Mouse (Mus musculus): ENCODE measurements at regions not wholly inside any gene's neighbourhood (a gene's known extent, or its start where the extent isn't known, plus 50 kb on each side); places are given as distances from the start of the nearest gene placed in this dataset.

- no peak for DNase-seq (ENCODE audit: low spot score in 2 of 2)
Measured at GRCm38 (mm10) chr12:92152922-92153235, 303.9 kb upstream of the Sel1l start.

DNA sequence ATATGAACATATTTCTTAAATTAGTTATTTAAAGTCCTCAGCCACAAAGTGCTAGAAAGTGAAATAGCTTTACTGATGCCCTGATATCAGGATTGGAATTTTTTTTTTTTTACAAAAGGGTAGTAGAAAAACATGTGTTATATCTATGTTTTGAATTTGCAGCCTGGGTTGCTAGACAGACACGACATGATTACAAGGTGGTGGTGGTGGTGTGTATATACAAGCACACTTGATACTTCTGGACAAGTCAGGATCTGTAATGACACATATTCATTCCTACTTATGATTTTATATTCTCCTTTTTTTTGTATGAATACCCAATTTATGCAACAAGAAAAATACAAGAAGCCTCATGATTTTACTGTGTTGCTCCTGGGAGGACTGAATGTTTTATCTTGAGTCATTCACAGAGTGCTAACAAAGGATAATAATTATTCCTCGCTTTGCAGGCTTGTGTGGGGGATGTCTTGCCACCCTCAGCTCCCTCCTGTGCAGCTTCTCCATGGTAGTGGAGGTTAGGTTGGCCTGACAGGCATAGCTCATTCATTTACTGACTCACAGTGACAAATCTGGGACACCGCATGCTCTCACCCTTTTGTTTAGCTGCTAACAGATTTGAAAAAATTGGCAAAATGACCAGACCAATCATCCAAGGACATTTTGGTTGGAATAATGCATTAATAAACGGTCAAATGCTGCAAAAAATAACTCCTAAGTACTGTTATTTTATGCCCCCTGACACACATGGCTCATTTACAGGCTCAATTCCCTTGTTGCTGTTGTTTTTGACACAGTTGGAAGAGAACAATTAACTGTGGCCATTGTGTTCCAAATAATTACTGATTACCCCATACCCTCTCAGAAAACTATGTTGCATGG is 303.3 kb upstream of the Sel1l start:
- DNase-seq (ENCODE audit: low spot score in 2 of 2), result no peak

DNA sequence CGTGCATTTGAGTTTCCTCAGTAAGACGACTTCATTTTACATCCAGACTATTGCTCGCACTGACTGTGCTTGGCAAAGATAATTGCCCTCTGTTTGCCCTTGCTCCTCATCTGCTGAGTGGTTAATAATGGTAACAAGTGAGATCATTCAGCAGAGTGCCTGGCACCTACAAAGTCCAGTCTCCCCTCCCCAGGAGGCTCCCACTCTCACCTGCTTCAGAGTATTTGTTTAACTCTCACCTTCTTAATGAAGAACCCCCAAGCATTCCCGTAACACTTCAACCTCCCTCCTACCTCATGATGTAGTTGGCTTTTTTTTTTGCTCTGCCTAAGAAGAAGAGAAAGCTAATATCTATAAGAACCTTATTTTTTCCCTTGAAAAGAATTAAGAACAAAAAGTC is 288.6 kb upstream of the Sel1l start:
- DNase-seq (ENCODE audit: low spot score in 2 of 2), result no peak

DNA sequence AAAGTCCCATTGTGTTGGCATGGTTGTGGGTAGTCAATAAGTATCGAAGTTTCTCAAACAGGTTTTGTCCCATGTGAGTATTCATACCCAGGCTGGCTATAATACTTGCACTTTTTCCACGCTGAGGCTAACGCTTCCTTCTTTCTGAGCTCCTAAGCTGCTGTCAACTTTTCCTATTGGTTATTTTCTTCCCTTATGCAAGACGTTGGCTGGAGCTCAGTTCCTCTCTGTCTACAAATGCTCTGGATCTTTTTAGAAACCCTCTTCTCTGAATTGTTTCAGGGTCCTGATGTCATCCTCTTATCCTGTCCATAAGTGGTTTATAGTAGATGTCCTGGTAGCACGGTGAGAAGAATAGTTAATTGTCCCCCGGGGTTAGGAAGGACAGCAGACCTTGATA is 278.7 kb upstream of the Sel1l start:
- DNase-seq (ENCODE audit: low spot score in 2 of 2), result no peak

DNA sequence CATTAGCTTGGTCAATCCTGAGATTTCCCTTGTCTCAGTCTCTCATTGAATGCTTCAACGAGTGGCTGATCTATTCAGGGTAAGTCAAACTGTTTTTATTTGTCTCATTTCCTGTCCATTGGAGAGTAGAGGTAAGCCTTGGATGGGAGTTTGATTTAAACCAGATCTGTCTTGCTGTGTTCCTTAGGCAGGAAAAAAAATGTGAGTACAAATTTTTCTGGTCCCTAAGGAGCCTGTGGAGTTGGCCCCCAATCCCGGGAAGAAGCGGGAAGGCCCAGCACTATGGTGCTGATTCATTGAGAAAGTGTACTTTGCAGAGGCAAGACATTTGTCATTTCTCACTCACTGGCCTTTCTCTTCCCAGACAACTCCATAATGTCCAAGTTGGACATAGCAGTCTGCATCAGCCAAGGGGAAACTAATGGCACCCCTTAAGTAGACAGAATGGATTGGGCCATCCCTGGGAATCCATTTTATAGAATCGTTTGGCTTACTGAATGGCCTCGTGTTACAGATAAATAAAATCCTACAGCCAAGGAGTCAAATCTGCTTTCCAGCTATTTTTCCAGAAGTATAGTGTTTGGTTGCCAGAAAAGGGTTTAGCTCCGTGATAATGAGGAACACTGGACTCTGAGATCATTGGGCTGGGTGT is 271.3 kb upstream of the Sel1l start:
- no peak for DNase-seq (ENCODE audit: low spot score in 2 of 2)

DNA sequence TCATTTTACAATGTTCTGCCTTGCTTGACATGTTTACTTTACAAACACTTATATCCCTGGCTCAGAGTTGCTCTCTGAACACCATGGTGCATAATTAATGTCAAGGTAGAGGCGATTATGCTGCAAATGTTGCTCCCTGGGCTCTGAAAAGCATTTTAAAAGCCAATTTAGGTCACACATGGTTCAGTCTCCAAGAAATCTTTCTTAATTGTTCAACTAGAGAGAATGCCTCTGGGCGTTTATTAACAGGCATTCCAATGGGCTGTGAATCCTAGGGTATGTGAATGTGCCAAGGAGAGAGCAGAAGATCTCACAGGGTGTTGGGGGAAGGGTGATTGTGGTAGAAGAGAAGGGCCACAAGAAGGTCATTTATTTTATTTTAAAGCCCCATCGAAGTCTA is 260.7 kb upstream of the Sel1l start:
- DNase-seq (ENCODE audit: low spot score in 2 of 2), result no peak

- no peak for DNase-seq (ENCODE audit: low spot score in 2 of 2)
Measured at GRCm38 (mm10) chr12:92100080-92100479, 251.1 kb upstream of the Sel1l start.

DNA sequence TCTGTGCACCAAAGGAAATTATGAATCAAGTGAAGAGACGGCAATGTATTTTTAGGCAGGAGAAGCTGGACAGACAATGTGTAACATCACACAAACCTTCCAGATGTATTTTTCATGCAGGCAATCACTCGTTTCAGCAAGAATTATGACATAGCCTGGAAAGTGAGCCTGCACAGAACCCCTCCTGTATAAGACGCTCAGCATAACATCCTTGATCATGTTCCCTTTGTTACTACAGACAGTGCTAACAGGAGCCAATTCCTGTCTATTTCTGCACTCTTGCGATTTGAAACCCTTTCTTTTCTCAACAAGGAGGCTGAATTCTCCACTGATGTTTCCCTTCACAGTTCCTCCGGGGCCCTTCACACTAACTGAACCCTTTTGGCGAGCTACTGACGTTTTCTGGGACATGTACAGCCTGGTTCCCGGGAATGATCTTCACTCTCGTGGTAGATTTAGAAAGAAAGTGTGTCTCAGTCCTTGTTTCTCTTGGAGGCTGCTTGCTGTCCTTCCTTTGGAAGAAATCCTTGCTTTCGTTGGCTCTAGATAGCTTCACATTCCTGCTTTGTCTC is 243.9 kb upstream of the Sel1l start:
- no peak for DNase-seq (ENCODE audit: low spot score in 2 of 2)

DNA sequence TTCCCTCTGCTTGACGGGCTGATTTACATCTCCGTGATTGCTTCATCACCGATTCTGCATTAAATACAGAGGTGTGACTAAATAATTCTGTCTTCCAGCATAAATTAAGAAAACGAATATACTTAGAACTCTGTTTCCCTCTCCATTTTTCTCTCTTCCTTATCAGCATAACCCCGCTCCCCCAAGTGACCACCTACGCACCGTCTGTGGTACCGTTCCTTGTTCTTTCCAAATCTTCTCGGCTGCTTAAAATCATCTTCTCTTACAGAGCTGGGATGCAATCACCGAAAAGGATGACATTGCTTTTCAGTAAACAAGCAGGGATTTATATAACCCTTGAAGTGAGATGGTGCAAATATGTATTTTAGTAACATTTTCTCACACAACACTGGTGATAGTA is 224.3 kb upstream of the Sel1l start:
- DNase-seq (ENCODE audit: low spot score in 2 of 2), result no peak

- no peak for DNase-seq (ENCODE audit: low spot score in 2 of 2)
Measured at GRCm38 (mm10) chr12:92062731-92063130, 213.8 kb upstream of the Sel1l start.

DNA sequence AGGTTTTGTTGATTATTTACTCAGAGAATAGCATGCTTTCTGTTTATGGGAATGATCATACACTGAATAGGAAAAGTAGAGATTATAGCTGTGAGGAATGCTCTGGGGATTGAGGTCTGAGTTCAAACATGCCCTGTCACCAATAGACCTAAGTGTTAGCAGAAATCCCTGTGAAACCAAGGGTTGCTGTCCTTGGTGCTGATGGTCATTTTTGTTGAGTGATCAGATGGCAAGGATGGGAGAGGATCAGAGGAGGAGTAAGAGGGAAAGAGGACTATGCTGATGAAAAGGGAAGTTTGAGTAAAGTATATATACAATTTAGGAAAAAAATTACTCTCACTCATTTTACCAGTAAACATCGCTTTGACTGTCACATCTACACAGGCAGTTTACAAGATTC is 191.5 kb upstream of the Sel1l start:
- no peak for DNase-seq (ENCODE audit: low spot score in 2 of 2)

- no peak for DNase-seq (ENCODE audit: low spot score in 2 of 2)
Measured at GRCm38 (mm10) chr12:92029192-92029591, 180.2 kb upstream of the Sel1l start.

DNA sequence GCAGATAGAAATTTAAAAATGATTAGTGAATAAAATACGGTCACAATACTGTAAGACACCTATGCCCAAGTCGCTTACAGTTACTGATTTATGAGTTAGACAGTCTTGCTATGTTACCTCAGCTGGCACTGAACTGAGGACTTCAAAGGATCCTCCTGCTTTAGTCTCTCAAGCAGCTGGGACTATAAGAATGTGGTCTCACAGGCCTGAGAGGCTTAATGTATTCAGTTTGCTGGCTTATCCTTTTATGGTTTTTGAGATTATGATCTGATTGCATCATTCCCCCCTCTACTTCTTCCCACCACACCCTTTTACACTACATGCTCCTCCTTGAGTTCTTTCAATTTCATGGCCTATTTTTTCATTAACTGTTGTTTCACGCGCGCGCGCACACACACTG is 179.4 kb upstream of the Sel1l start:
- no peak for DNase-seq (ENCODE audit: low spot score in 2 of 2)

DNA sequence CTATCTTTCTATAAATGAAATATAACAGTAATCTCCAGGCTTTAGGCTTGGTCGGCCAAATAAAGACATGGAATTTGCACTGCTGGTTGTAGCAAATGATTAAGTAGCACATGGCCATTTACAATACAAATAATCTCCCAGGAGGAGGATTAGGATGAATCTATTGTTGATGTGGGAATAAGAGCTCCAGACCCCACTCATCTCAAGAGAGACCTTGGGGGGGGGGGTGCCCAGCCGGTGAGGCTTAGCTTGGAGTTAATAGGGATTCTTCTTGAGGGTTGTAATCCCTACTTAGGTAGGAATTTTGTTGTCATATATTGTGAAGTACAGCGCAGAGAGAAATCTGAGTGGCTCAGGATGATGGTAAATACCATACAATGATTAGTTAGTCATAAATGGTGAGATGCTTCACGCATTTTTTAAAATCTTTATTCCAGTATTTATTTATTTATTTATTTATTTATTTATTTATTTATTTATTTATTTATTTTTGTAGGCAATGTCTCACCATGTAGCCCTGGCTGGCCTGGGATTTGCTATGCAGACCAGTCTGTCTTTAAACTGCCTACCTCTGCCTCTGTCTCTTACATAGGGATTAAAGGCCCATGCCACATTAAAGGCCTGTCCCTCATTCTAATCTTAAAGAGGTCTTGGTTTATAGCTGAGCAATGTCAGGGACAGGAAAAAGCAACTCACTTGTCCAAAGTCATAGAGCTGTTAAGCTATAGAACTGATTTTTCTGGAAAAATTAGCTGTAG is 175.7 kb upstream of the Sel1l start:
- DNase-seq (ENCODE audit: low spot score in 2 of 2), result no peak

GRCm38 (mm10) chr12:92019593-92020224 is 170.8 kb upstream of the Sel1l start:
- no peak for DNase-seq (ENCODE audit: low spot score in 2 of 2)

- no peak for DNase-seq (ENCODE audit: low spot score in 2 of 2)
Measured at GRCm38 (mm10) chr12:92015373-92015772, 166.4 kb upstream of the Sel1l start.

GRCm38 (mm10) chr12:92013979-92014378 is 165.0 kb upstream of the Sel1l start:
- DNase-seq (ENCODE audit: low spot score in 2 of 2), result no peak

- DNase-seq (ENCODE audit: low spot score in 2 of 2), result no peak
Measured at GRCm38 (mm10) chr12:92013244-92013643, 164.3 kb upstream of the Sel1l start.

- no peak for DNase-seq (ENCODE audit: low spot score in 2 of 2)
Measured at GRCm38 (mm10) chr12:92004391-92005094, 155.6 kb upstream of the Sel1l start.

DNA sequence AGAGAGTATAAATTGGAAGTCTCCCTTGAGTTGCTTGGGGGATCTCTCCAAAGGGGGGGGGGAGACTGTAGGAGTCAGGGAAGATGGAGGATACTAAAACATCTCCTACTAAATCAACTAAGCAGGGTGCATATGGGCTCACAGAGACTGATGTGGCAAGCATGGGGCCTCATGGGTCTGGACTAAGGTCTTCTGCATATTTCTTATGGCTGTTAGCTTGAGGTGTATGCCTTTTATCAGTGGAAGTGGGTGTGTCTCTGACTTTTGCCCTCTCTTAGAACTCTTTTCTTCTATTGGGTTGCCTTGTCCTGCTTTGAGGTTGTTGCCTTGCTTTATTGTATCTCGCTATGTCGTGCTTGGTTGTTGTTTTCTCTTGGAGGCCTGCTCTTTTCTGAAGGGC is 150.1 kb upstream of the Sel1l start:
- DNase-seq (ENCODE audit: low spot score in 2 of 2), result no peak

DNA sequence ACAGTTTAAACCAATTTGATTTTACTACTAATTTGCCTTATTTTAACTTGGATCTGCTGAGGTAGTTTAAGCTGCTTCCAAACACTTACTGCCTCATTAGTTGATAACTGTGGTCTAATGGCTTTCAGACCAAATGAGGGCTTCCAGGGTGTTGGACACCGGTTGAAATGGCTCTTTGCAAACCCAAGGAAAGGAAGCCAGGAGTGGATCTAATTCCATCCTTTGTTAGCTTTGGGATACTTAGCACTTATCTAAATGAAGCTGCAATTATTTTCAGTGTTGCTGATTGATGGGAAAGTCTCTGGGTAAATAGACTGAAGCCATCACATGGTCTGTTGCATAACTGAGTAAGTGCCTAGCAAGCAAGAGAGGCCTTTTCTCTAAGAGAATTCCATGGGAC is 148.4 kb upstream of the Sel1l start:
- no peak for DNase-seq (ENCODE audit: low spot score in 2 of 2)
